Mouse (Mus musculus): Measurements from ENCODE around the gene Ecel1.

- TF ChIP-seq CTCF (IDR thresholded peaks at IDR 0.05; ENCODE audit: extremely low read depth, insufficient read depth, low read length) (no peak), POLR2A (IDR thresholded peaks at IDR 0.05; ENCODE audit: extremely low read depth, insufficient read depth, low read length) (no peak)
Measured at GRCm38 (mm10) chr1:87170458-87170857, 14.1 kb upstream of the Ecel1 start.

Data from cortical plate, adult 2 months (tissue).